Mouse (Mus musculus) layer of hippocampus, adult 9-10 months (tissue): Measurements from ENCODE around the gene Tuba1a.
"Not testable (repeated sequence)": the region's sequence is repeated elsewhere in the genome, so short reads cannot be mapped to it uniquely, and the experiment has no call there.

Experiments
- DNase-seq: peaks from one replicate; pipeline ENCODE4 v3.0.0; 2022; ENCODE audit warnings: low spot score

Tuba1a gene

GRCm38 (mm10) chr15:98954425-98955253 lies 1.1 kb upstream of the Tuba1a start:
- no peak for DNase-seq

GRCm38 (mm10) chr15:98952751-98953400 lies 627 bp downstream of the Tuba1a start:
- no peak for DNase-seq

GRCm38 (mm10) chr15:98952063-98952455 lies 1.4 kb downstream of the Tuba1a start:
- DNase-seq = no peak

- DNase-seq = not testable (repeated sequence)
These were observed 2.1 kb downstream of the Tuba1a start for GRCm38 (mm10) chr15:98951122-98952062.

DNA sequence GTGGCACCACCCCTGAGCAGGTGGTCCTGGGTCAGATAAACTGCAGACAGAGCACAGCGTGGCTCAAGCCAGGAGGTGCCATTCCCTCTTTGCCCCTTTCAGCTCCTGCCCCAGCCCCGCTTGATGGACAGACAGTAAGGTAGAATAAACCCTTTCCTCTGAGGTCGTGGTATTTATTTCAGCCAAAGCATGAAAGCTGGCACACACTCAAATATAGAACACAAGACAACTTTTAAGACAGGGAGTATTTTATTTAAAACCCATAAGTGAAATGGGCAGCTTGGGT lies 4.0 kb downstream of the Tuba1a start:
- no peak for DNase-seq

GRCm38 (mm10) chr15:98948857-98949606 lies 4.5 kb downstream of the Tuba1a start:
- DNase-seq = no peak

DNA sequence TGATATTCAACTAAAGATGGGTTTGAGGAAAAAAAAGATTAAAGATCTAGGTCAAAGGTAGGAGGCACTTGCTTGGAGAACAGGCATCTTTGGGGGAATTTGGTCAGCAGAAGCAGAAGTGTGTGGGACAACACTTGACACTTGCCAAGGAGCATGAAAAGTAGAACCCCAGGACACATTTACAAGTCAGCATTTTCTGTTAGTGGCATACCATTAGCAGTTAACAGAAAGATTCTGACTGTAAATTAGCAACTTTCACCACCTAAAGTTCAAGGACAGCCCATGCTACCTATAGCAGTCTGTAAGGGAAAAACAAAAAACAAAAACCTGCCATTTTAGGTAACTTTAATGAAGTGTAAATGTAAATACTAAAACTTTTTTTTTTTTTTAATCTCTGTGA lies 5.1 kb downstream of the Tuba1a start:
- DNase-seq = no peak

DNA sequence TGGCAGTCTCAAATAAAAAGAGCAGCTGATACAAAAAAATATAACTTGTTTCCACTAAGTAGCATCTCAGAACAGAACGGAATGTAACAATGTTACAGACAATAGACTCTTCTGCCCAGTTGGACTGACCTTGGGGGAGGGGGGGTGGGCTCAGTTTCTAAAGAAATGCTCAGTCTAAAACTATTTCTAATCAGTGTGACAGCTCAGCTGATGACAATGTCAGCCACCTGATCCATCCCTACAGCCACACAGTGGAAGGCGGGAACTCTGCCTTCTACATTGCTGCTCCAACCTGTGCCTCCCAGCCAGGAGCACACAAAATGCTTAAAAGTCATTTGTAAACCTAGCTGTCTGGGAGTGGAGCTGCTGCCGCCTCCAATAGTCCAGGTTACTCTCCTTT lies 5.6 kb downstream of the Tuba1a start:
- DNase-seq = no peak

DNA sequence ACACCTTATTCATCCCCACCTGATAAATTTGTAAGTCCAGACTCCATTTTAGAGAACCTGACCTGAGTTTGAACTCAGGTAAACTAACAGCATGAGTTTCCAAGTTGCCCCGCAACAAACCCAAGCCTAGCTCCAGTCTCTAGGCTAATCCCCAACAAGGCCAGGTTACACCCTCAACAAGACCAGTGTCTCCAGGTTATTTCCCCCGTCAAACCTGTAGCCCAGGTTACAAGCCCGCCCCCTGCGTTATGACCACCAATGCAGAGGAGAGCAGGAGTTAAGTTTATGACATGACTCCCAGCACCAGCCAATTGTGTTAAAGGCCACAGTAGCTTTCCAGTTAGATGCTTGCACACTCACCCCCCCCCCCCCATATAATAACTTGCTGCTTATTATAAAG lies 10.4 kb downstream of the Tuba1a start:
- DNase-seq = no peak

- no peak for DNase-seq
These were observed 11.4 kb downstream of the Tuba1a start for GRCm38 (mm10) chr15:98942081-98942480.

DNA sequence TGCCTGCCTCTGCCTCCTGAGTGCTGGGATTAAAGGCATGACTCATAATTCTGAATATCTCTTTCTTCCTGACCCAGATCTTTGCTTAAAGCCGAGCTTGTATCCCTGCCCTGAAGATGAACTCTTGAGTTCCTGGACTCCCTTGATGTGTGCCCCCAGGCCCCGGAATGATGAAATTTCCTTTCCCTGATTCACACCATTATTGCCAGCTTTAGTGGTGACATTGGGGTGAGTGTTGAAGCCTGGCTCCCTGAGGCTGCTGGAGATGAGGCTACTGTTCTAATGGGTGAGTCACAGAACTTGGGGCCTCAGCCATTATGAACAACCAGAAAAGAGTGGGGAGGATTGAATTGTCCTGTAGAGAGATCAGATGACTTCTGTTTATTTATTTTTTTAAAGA lies 12.0 kb downstream of the Tuba1a start:
- DNase-seq = no peak

GRCm38 (mm10) chr15:98940816-98941215 lies 12.7 kb downstream of the Tuba1a start:
- no peak for DNase-seq

- peak; percentile 78 for DNase-seq
These were observed 19.2 kb downstream of the Tuba1a start, which contains the start of gene Tuba1b for GRCm38 (mm10) chr15:98934217-98934839. Gene Tuba1b (minus strand): TSS chr15:98934565.

- peak; percentile 85 for DNase-seq
These were observed 19.7 kb downstream of the Tuba1a start for GRCm38 (mm10) chr15:98933833-98934216.

- DNase-seq = not testable (repeated sequence)
These were observed 20.4 kb downstream of the Tuba1a start for GRCm38 (mm10) chr15:98933004-98933671.

GRCm38 (mm10) chr15:98930998-98931397 lies 22.5 kb downstream of the Tuba1a start:
- no peak for DNase-seq

GRCm38 (mm10) chr15:98930017-98930734 lies 23.3 kb downstream of the Tuba1a start:
- no peak for DNase-seq

DNA sequence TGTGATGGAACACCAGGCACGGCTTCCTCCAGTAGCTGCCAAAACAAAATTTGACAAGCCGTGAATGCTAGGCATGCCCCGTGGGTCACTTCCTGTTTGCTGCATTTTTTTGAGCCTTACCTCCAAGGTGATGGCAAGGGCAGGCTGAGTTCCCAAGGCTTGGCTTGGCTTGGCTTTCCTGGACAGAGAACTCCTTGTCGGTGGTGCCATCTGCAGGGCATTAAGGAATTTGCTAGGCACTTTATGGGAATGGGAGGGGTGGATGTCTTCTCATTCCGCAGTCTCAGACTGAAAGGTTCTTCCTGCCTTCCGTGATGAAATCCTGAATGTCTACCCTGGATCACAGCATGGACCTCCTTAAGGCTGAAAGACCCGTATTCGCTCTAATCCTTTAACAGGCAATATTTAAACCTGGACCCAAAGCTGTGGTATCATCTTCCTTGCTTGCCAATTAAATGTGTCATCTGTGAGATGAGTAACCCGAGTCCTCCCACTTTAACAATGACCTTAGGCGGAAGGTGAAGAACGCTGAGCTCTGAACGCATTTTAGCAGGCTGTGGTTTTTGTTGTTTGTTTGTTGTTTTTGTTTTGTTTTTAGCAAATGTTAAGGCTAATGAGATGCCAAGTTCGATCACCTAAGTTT lies 24.8 kb downstream of the Tuba1a start:
- DNase-seq = no peak

DNA sequence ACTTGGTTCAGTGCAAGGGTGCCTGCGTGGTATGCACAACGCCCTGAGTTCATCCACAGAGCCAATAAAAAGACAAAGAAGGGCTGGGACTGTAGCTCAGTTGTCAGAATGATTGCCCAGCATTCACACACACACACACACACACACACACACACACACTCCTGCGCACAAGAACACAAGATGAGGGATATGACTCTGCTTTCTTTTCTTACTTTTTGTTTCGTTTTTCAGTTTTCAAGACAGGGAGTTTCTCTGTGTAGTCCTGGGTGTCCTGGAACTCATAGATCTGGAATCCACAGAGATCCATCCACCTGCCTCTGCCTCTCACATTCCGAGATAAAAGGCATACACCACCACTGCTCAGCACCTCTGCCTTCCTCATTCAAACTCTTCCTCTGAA lies 25.9 kb downstream of the Tuba1a start:
- DNase-seq = no peak

DNA sequence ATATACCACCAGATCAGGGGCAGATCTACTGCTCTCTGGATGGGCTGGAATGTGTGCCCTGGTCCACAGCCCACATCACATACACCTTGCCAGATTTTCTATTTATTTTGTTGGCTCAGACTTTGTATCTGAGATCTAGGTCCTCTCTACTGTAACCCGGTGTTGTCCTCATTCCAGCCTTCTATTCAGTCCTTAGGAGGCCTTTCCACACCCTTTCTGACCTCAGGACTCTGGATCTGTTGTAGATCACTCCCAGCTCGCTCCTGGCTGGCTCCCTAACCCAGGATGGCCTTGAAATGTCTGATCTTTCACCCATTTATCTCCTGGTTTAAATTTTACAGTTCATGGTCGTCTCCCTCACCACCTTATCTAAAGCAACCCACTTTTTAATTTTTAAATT lies 28.8 kb downstream of the Tuba1a start:
- DNase-seq = no peak
